ENCODE assay signal across 8 mouse cellular contexts in the genomic region with DNA sequence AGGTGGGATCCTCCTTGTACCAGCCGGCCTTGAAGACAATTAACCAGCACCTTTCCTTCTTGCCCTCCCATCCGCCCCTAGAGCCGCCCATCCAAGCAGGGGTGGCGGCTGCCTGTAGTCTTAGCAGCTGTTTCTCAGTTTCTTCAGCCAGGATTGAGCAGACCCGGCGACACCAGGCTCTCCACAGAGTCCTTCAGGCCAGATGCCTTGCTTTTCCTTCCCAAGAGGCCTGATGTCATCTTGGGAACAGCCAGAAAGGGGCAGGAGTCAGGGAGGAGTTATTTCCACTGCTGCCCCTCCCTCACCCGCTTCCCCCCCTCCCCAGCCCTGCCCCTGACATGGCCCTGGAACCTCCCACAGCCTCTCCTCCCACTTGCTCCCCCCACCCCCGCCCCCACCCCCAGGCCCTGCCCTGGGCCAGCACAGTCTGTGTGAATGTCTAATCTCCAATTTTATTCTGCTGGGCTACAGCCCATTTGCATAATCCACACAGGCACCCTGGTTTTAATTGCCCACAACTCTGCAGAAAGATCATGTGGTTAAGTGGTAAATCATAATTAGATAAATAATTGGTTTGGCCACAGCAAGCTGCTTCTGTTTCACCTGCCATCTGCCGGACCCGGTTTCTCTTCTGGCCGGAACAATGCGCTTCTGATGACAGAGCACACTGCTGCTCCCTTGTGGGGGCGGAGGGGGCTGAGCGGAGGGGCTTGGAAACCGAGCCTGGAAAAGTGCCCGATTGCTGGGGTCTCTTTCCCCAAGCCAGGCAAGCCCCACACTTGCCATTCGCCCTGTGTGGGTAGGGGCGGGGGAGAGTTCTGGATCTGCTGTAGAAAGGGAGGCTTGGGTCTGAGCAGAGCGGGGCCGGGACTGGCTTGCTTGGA.
DNase-seq lines count a peak whose midpoint lies in the region; ATAC-seq and TF ChIP-seq lines count a peak whose summit lies in the region.

No protein-coding gene starts in this region.

- peak; percentile 67 for DNase-seq in right cerebral cortex, postnatal 4 days
- no peak for DNase-seq in right cerebral cortex, adult 18-20 months
- peak; percentile 51 to 78 for DNase-seq in lung, postnatal 4 days
- no peak for DNase-seq in ovary, postnatal 36 days (ENCODE audit: low spot score)
- DNase-seq in thymus, adult 2 months = no peak

- H3K9me3 ChIP-seq in embryonic facial prominence, embryonic 13.5 days = no peaks in the 10 kb centered on the region
- no peaks in the 10 kb centered on the region for H3K9me3 ChIP-seq in hindbrain, embryonic 13.5 days

- 15% methylated on average over 20 of the region's 20 CpGs for WGBS in embryonic facial prominence, embryonic 13.5 days
- 8% methylated on average over 20 of the region's 20 CpGs for WGBS in hindbrain, embryonic 13.5 days
- WGBS in thymus, adult 2 months = 91% methylated on average over 20 of the region's 20 CpGs

- peaks cover 82% of the 10 kb centered on the region for H3K4me1 ChIP-seq in embryonic facial prominence, embryonic 13.5 days
- H3K4me1 ChIP-seq in hindbrain, embryonic 13.5 days (replicated peaks) = peaks cover 98% of the 10 kb centered on the region
- peaks cover 7% of the 10 kb centered on the region for H3K4me1 ChIP-seq in thymus, adult 2 months (replicated peaks; ENCODE audit: control insufficient read depth, insufficient read depth, low read length)

- H3K4me2 ChIP-seq in embryonic facial prominence, embryonic 13.5 days = peak overlapping the region; percentile 24
- peak overlapping the region; percentile 25 for H3K4me2 ChIP-seq in hindbrain, embryonic 13.5 days

- no peak for TF ChIP-seq CTCF in thymus, adult 2 months (IDR thresholded peaks at IDR 0.05; ENCODE audit: borderline replicate concordance, control insufficient read depth, extremely low read depth, insufficient read depth, low read length, poor library complexity)

- H3K27ac ChIP-seq in embryonic facial prominence, embryonic 13.5 days = peak overlapping the region; percentile 33; the same call in 1 of the 2 replicates
- H3K27ac ChIP-seq in hindbrain, embryonic 13.5 days = peak overlapping the region; percentile 89
- H3K27ac ChIP-seq in thymus, adult 2 months (ENCODE audit: control insufficient read depth, insufficient read depth, low read length) = no peak overlapping the region

- 0 out of 2 replicates have a peak, but pooled peaks have one; percentile 5 for ATAC-seq in embryonic facial prominence, embryonic 13.5 days (ENCODE audit: insufficient number of reproducible peaks, insufficient read depth, low FRiP score, low TSS enrichment, low read depth)
- ATAC-seq in hindbrain, embryonic 13.5 days (ENCODE audit: low FRiP score) = peak; percentile 73
- ATAC-seq in erythroid progenitor cell, adult 5-6 weeks (replicated peaks; ENCODE audit: low FRiP score, poor library complexity, severe bottlenecking) = no peak

- H3K4me3 ChIP-seq in embryonic facial prominence, embryonic 13.5 days = no peak overlapping the region
- no peak overlapping the region for H3K4me3 ChIP-seq in hindbrain, embryonic 13.5 days
- no peak overlapping the region for H3K4me3 ChIP-seq in thymus, adult 2 months (ENCODE audit: control insufficient read depth, insufficient read depth, low read length)

- H3K36me3 ChIP-seq in embryonic facial prominence, embryonic 13.5 days = no peaks in the 10 kb centered on the region
- H3K36me3 ChIP-seq in hindbrain, embryonic 13.5 days = no peaks in the 10 kb centered on the region
- H3K36me3 ChIP-seq in thymus, adult 2 months (ENCODE audit: control insufficient read depth, insufficient read depth, low read length) = no peaks in the 10 kb centered on the region

- TF ChIP-seq POLR2A in thymus, adult 2 months (IDR thresholded peaks at IDR 0.05; ENCODE audit: control insufficient read depth, extremely low read depth, insufficient read depth, low read length, poor library complexity) = no peak

- no peaks in the 10 kb centered on the region; the same call in 1 of the 2 replicates for H3K27me3 ChIP-seq in embryonic facial prominence, embryonic 13.5 days
- no peaks in the 10 kb centered on the region for H3K27me3 ChIP-seq in hindbrain, embryonic 13.5 days
- no peaks in the 10 kb centered on the region for H3K27me3 ChIP-seq in thymus, adult 2 months (ENCODE audit: control insufficient read depth, insufficient read depth, low read length)

- H3K9ac ChIP-seq in embryonic facial prominence, embryonic 13.5 days = peak overlapping the region; percentile 36; the same call in 1 of the 2 replicates
- H3K9ac ChIP-seq in hindbrain, embryonic 13.5 days = peak overlapping the region; percentile 60

Comparison
In these comparisons a context has a peak if more than half of its experiments do, and no peak if none do; other contexts are left out.
1. DNase-seq: peak in right cerebral cortex, postnatal 4 days (single experiment) and lung, postnatal 4 days (2 of 2); none in right cerebral cortex, adult 18-20 months (single experiment), ovary, postnatal 36 days (single experiment) and thymus, adult 2 months (single experiment).